Mouse (Mus musculus) frontal cortex, postnatal 36 days (tissue): ENCODE results near the gene Hoxa7.

Experiments used
- DNase-seq, 2 experiments: peaks; one replicate each; pipeline ENCODE4 v3.0.0; 2022; ENCODE audit warnings: low spot score in 2 of 2

Gene Hoxa7

GRCm38 (mm10) chr6:52200073-52200750 is 21.4 kb downstream of the Hoxa7 start:
- DNase-seq, result no peak

- no peak for DNase-seq
Measured at GRCm38 (mm10) chr6:52197271-52197670, 24.4 kb downstream of the Hoxa7 start.

- no peak for DNase-seq
Measured at GRCm38 (mm10) chr6:52196811-52197210, 24.8 kb downstream of the Hoxa7 start.

- no peak for DNase-seq
Measured at GRCm38 (mm10) chr6:52194690-52195089, 27.0 kb downstream of the Hoxa7 start.

GRCm38 (mm10) chr6:52191860-52192550 is 29.6 kb downstream of the Hoxa7 start:
- DNase-seq, result no peak

- no peak for DNase-seq
Measured at GRCm38 (mm10) chr6:52190906-52191810, 30.5 kb downstream of the Hoxa7 start, which contains the start of gene Hoxa4. TSS of gene Hoxa4 (minus strand) at chr6:52191753.

- DNase-seq, result no peak
Measured at GRCm38 (mm10) chr6:52190410-52190809, 31.2 kb downstream of the Hoxa7 start.

GRCm38 (mm10) chr6:52189909-52190308 is 31.7 kb downstream of the Hoxa7 start:
- no peak for DNase-seq

- no peak for DNase-seq
Measured at GRCm38 (mm10) chr6:52189172-52189591, 32.5 kb downstream of the Hoxa7 start.

- DNase-seq, result no peak
Measured at GRCm38 (mm10) chr6:52186500-52186899, 35.2 kb downstream of the Hoxa7 start.

- no peak for DNase-seq
Measured at GRCm38 (mm10) chr6:52185834-52186233, 35.8 kb downstream of the Hoxa7 start.

GRCm38 (mm10) chr6:52185222-52185621 is 36.4 kb downstream of the Hoxa7 start:
- DNase-seq, result no peak

GRCm38 (mm10) chr6:52184668-52185067 is 37.0 kb downstream of the Hoxa7 start:
- no peak for DNase-seq

- DNase-seq, result no peak
Measured at GRCm38 (mm10) chr6:52183311-52184080, 38.2 kb downstream of the Hoxa7 start.

GRCm38 (mm10) chr6:52182793-52183192 is 38.9 kb downstream of the Hoxa7 start:
- DNase-seq, result no peak

- DNase-seq, result no peak
Measured at GRCm38 (mm10) chr6:52182030-52182429, 39.6 kb downstream of the Hoxa7 start.

GRCm38 (mm10) chr6:52180726-52181125 is 40.9 kb downstream of the Hoxa7 start:
- no peak for DNase-seq

- DNase-seq, result no peak
Measured at GRCm38 (mm10) chr6:52180213-52180710, 41.4 kb downstream of the Hoxa7 start.

- DNase-seq, result no peak
Measured at GRCm38 (mm10) chr6:52179690-52180089, 42.0 kb downstream of the Hoxa7 start.

- DNase-seq, result no peak
Measured at GRCm38 (mm10) chr6:52178918-52179665, 42.6 kb downstream of the Hoxa7 start.

GRCm38 (mm10) chr6:52177806-52178205 is 43.8 kb downstream of the Hoxa7 start:
- no peak for DNase-seq
